Mouse (Mus musculus): ENCODE results near the gene Zfp11.
"Not testable (repeated sequence)": the region's sequence is repeated elsewhere in the genome, so short reads cannot be mapped to it uniquely, and the experiment has no call there.

The Zfp11 gene

DNA sequence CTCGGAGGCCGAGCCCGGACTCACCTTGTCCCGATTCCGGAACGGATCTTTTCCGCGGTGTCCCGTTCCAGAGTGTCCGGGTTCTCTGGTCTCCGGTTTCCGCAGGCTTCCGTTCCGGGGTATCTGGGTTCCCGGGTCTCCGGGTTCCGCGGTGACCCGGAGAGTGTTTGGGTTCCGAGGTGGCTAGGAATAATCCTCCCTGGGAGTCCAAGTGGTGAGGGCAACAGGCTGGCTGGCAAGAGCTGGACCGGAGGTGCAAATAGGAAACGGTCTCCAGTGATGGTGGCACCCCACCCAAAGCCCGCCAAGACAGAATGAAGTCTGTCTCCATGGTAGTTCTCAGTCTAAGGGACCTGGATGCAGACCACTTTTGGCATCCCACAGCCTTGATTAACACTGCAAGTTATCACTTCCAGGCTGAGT is at the start of gene Zfp11:
Gene Zfp11 (minus strand): TSS at position 64 of the 423 bp plus-strand sequence.
- DNase-seq (ENCODE audit: low spot score), result no peak

DNA sequence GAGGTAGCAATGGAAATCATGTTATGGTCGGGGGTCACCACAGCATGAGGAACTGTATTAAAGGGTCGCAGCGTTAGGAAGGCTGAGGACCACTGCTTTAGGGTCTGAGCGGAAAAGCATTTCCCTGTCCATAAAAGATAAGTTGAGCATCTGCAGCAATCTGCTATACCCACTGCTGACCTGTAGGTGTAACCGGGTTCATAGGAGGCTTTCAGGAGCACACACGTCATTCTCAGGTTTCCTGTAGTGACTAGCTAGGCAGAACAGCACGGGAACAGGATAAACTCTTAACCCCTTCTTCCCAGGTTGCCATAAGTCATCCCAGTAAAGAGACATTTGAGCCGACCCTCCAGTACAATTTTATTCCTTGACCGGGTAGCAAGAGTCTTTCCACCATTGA is 47.1 kb upstream of the Zfp11 start:
- DNase-seq (ENCODE audit: low spot score), result no peak

- peak; percentile 88 for DNase-seq (ENCODE audit: low spot score)
Observed at GRCm38 (mm10) chr5:129715326-129715861, 45.5 kb upstream of the Zfp11 start, which contains the start of gene Mrps17. Mrps17 (plus strand) TSS chr5:129715497.

DNA sequence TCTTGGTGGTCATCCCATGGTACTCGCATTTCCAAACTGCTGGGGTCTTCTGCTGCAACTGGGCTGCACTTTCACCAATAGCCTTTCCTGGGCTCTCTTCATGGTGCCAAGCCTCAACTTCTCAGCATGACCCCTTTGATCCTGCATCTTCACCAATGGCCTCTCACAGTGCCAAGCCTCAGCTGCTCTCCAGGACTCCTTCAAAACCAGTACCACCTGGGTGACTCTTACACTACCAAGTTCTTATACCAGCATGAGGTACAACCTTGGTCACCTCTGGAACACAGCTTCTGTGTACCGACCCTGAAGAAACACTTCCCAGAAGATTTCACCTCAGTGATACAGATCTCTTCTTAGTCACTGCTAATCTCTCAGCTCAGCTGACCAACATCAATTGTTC is 38.5 kb upstream of the Zfp11 start, which contains the start of gene Sept14:
Gene Sept14 (minus strand): TSS at position 101 of the 400 bp plus-strand sequence.
- no peak for DNase-seq (ENCODE audit: low spot score)

DNA sequence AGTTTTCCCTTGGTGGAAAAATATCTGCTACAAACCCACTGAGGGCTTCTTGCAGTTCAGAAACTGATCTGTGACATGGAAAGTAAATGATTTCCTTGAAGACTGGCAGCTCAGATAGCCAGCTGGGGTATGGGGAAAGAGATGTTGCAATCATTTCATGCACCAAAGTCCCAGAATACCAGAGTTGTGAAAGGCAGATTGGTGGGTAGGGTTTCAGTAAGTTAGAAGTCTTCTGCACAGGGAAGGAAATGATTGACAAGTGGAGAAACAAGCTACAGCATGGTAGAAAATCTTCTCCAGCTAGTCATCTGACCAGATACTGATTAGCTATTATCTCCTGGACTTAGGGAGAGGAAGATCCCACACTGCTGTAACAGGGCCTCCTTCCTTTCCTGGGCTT is 33.5 kb upstream of the Zfp11 start:
- DNase-seq (ENCODE audit: low spot score), result no peak

DNA sequence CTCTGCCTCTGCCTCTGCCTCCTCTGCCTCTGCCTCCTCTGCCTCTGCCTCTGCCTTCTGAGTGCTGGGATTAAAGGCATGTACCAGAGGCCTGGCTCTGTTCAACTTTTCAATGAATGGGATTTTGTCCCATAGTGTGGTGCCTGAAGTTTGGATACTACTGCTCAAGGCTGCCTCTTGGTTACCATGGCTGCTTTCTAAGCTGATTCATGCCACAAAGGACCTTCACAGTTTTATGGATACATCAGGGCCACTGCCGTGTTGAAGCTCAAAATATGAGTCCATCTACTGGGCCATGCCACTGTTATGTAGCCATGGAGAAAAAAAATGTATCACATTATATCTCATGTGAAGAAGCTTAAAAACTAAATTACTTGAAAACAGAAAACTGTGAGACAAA is 31.8 kb upstream of the Zfp11 start:
- no peak for DNase-seq (ENCODE audit: low spot score)

- no peak for DNase-seq (ENCODE audit: low spot score)
Observed at GRCm38 (mm10) chr5:129700506-129700905, 30.6 kb upstream of the Zfp11 start.

DNA sequence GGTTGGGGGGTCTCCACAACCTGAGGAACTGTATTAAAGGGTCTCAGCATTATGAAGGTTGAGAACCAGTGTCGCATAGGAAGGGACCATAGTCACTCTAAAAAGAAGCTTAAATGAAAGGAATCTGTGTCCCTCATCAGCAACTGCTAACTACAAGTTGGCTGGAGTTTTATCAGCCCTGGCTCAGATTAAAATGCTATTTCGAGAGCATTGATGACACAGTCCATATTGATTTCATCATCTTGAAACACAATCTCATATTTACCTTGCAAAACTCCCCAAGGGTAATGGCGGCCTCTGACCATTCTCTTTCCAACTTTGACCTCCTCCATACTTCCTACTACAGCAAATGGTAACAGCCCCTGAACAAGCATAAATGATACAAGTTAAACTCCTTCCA is 20.6 kb upstream of the Zfp11 start:
- no peak for DNase-seq (ENCODE audit: low spot score)

DNA sequence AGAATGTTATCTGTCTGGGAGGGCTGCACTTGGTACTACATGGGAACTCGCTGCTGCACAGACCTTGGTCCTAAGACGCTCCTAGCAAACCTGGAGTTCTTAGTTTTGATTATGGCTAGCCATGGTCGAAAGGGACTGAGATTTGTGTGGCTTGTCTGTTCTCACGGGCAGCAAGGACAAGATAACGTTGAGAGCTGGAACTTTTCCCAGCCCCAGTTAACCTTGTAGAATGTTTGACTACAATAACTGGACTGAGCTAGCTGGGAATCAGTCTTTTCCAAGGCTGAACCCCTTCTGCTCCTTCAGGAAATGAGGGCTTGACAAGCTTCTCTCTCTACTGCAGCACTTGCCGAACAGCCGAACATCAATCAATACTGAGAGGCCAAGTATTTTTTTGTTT is 17.7 kb upstream of the Zfp11 start:
- no peak for DNase-seq (ENCODE audit: low spot score)

DNA sequence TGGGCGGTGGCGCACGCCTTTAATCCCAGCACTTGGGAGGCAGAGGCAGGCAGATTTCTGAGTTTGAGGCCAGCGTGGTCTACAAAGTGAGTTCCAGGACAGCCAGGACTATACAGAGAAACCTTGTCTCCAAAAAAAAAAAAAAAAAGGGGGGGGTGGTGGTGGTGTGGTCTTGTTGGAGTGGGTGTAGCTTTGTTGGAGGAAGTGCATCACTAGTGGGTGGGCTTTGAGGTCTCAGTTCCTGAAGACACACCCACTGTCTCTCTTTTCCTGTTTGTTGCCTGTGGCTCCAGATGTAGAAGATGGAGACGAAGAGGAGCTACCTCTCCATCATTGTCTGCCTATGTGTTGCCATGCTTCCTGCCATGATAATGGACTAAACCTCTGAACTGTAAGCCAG is 15.2 kb upstream of the Zfp11 start:
- not testable (repeated sequence) for DNase-seq (ENCODE audit: low spot score)

- peak; percentile 78 for DNase-seq (ENCODE audit: low spot score)
Observed at GRCm38 (mm10) chr5:129669453-129670035, 355 bp downstream of the Zfp11 start.

DNA sequence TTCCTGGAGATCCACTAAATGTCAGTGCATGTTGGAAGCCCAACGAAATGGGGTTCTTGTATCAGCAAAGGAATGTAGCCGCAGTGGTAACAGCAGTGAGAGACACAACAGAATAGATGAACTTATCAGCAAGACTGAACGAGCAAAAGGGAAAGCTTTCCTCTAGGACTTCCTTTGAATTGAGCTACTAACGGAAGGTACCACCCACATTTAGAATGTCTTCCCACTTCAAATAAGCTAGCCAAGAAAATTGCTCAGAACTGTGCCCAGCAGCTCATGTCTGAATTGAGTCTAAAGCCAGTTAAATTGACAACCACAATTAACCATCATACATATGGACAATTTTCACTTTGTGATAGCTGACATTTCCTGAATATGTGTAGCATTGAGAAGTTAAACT is 2.0 kb downstream of the Zfp11 start:
- no peak for DNase-seq (ENCODE audit: low spot score)

GRCm38 (mm10) chr5:129666271-129666909 is 3.5 kb downstream of the Zfp11 start:
- DNase-seq (ENCODE audit: low spot score), result no peak

DNA sequence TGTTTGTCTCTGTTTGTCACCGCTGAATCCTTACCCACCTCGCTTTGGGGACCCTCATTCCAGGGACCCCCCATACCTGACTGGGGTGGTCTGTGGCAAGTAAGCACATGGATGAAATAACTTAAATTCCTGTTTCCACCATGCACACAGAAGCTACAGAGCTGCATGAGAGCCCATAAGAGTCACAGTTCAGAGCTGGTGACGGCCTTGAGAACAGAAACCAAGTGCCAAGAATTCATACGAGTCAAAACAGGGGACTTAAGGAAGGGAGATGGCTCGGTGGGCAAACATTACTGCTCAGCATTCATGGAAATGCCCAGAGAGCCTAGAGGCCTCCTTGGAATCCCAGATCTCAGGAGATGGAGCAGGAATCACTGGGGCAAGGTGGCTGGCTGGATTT is 5.8 kb downstream of the Zfp11 start:
- no peak for DNase-seq (ENCODE audit: low spot score)

DNA sequence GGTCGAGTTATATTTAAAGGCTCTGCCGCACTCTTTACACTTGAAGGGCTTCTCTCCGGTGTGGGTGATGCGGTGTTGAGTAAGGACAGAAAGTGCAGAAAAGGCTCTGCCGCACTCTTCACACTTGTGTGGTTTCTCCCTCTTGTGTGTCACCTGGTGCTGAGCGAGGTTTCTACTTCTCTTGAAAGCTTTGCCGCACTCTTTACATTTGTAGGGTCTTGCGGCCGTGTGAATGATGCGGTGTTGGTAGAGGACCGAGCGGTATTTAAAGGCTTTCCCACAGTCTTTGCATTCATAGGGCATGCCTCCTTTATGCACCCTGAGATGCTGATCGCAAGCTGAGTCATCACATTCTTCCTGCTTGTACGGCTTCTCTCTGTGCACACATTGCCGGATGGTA is 12.0 kb downstream of the Zfp11 start:
- DNase-seq (ENCODE audit: low spot score), result no peak

GRCm38 (mm10) chr5:129657016-129657415 is 12.9 kb downstream of the Zfp11 start:
- no peak for DNase-seq (ENCODE audit: low spot score)

- no peak for DNase-seq (ENCODE audit: low spot score)
Observed at GRCm38 (mm10) chr5:129650858-129651257, 19.0 kb downstream of the Zfp11 start.

DNA sequence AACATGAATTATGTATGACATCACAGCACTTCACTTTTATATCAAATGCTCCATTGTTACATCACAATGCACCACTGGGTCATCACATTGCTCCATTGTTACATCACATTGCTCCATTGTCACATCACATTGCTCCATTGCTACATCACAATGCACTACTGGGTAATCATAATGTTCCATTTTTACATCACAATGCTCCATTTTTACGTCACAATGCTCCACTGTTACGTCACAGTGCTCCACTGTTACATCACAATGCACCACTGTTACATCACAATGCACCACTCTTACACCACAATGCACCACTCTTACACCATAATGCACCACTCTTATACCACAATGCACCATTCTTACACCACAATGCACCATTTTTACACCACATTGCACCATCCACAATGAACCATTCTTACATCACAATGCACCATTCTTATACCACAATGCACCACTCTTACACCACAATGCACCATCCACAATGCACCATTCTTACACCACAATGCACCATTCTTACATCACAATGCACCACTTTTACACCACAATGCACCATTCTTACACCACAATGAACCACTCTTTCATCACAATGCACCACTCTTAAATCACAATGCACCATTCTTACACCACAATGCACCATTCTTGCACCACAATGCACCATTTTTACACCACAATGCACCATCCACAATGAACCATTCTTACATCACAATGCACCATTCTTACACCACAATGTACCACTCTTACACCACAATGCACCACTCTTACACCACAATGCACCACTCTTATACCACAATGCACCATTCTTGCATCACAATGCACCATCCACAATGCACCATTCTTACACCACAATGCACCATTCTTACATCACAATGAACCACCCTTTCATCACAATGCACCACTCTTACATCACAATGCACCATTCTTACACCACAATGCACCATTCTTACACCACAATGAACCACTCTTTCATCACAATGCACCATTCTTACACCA is 37.3 kb downstream of the Zfp11 start:
- DNase-seq (ENCODE audit: low spot score), result not testable (repeated sequence)

GRCm38 (mm10) chr5:129626586-129626985 is 43.3 kb downstream of the Zfp11 start:
- DNase-seq (ENCODE audit: low spot score), result not testable (repeated sequence)

DNA sequence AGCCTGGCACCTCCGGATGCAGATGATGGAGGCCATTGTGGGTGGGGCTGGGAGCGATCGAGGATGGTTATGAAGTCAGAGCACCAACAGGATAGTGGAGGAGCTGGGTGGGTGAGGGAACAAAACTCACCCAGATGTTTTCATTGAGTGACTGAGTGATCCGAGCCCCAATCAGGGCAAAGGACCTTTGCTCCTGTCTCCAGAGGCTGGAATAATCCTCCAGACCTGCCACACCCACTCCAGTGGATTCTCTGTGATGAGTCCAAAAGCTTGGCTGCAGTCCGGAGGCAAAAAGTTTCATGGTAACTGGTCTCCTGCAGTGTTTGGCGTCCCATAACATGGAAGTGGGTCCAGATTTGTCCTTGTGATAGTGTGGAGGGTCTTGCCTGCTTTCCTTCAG is 43.8 kb downstream of the Zfp11 start:
- DNase-seq (ENCODE audit: low spot score), result no peak

GRCm38 (mm10) chr5:129621361-129621760 is 48.5 kb downstream of the Zfp11 start:
- no peak for DNase-seq (ENCODE audit: low spot score)

DNA sequence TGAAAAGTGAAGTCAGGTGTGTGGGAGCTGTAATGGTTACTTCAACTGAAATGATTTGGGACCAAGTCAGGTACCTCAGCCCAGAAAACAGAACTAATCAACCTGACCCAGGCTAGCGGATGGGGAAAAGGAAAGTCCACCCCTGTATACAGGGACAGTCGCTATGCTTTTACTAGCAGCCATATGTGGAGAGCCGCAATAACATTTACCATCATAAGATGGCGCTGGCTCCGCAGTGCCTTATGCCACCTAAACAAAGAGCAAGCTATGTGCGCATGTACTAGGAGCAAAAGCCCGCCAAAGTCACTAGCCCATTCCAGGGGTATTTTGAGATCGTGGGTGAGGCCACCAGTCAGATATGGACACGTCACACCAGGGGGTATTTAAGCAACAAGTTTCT is 49.3 kb downstream of the Zfp11 start:
- DNase-seq (ENCODE audit: low spot score), result not testable (repeated sequence)

Measured in urinary bladder, postnatal 25 days (tissue).